Mouse (Mus musculus): ENCODE results near the gene Nek3.

DNA sequence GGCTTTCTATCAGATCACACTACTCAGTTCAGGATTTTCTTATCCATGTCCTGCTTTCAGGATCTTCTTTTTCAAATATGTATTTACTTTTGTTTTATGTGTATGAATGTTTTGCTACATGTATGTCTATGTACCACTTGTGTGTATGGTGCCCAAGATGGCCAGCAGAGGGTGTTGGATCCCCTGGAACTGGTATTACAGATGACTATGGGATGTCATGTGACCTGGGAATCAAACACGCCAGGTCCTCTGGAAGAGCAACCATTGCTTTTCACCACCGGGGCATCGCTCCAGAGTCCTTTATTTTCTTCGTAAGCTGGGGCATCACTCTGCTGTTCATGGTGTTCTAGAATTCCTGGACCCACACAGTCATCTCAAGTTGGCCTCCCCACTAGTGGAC is 77.0 kb downstream of the Nek3 start:
- TF ChIP-seq POLR2A (IDR thresholded peaks at IDR 0.05; ENCODE audit: borderline replicate concordance, low read depth, low read length) (no peak), CTCF (IDR thresholded peaks at IDR 0.05; ENCODE audit: low read depth, low read length) (no peak)
